Mouse (Mus musculus): Measurements from ENCODE around the gene Olfr1370. TPM values are rescaled to one million over a fixed set of nuclear protein-coding genes. Genes with fewer than 3 reads are reported as not detected.
"Not testable (repeated sequence)": the region's sequence is repeated elsewhere in the genome, so short reads cannot be mapped to it uniquely, and the experiment has no call there.

Gene Olfr1370
- polyA plus RNA-seq (2012; rRNA removed): not detected in 2 replicates

GRCm38 (mm10) chr13:21074847-21075246 lies at the start of gene Olfr1370:
TSS of gene Olfr1370 (minus strand) at chr13:21074947.
- Histone ChIP-seq H3K36me3 (ENCODE audit: control insufficient read depth, insufficient read depth, low read length) (no peaks in the 10 kb centered on the region), H3K27ac (ENCODE audit: control insufficient read depth, insufficient read depth, low read depth, low read length) (no peak within 1 kb of the TSS), H3K4me1 (ENCODE audit: control insufficient read depth, insufficient read depth, low read length) (no peaks in the 10 kb centered on the region), H3K4me3 (ENCODE audit: control insufficient read depth, low read depth, low read length) (no peak within 1 kb of the TSS), H3K27me3 (ENCODE audit: control insufficient read depth, insufficient read depth, low read length) (no peaks in the 10 kb centered on the region)
- TF ChIP-seq CTCF (IDR thresholded peaks at IDR 0.05; ENCODE audit: control insufficient read depth, insufficient read depth, insufficient replicate concordance, low read depth, low read length) (no peak), POLR2A (IDR thresholded peaks at IDR 0.05; ENCODE audit: control insufficient read depth, low read depth, low read length) (no peak)

- Histone ChIP-seq H3K36me3 (ENCODE audit: control insufficient read depth, insufficient read depth, low read length) (no peaks in the 10 kb centered on the region), H3K4me3 (ENCODE audit: control insufficient read depth, low read depth, low read length) (no peak overlapping the region), H3K27me3 (ENCODE audit: control insufficient read depth, insufficient read depth, low read length) (no peaks in the 10 kb centered on the region), H3K27ac (ENCODE audit: control insufficient read depth, insufficient read depth, low read depth, low read length) (no peak overlapping the region), H3K4me1 (ENCODE audit: control insufficient read depth, insufficient read depth, low read length) (no peaks in the 10 kb centered on the region)
- TF ChIP-seq POLR2A (IDR thresholded peaks at IDR 0.05; ENCODE audit: control insufficient read depth, low read depth, low read length) (no peak), CTCF (IDR thresholded peaks at IDR 0.05; ENCODE audit: control insufficient read depth, insufficient read depth, insufficient replicate concordance, low read depth, low read length) (no peak)
Measured at GRCm38 (mm10) chr13:21114121-21114520, 39.4 kb upstream of the Olfr1370 start.

- not testable (repeated sequence) for H3K4me3 ChIP-seq (ENCODE audit: control insufficient read depth, low read depth, low read length); H3K27ac ChIP-seq (ENCODE audit: control insufficient read depth, insufficient read depth, low read depth, low read length); H3K4me1 ChIP-seq (ENCODE audit: control insufficient read depth, insufficient read depth, low read length); H3K36me3 ChIP-seq (ENCODE audit: control insufficient read depth, insufficient read depth, low read length); H3K27me3 ChIP-seq (ENCODE audit: control insufficient read depth, insufficient read depth, low read length)
Measured at GRCm38 (mm10) chr13:21111183-21111582, 36.4 kb upstream of the Olfr1370 start, which contains the start of gene Olfr1369-ps1. TSS of gene Olfr1369-ps1 (plus strand) at chr13:21111483.

GRCm38 (mm10) chr13:21110441-21110840 lies 35.7 kb upstream of the Olfr1370 start:
- no peak for TF ChIP-seq CTCF (IDR thresholded peaks at IDR 0.05; ENCODE audit: control insufficient read depth, insufficient read depth, insufficient replicate concordance, low read depth, low read length)
- TF ChIP-seq POLR2A (IDR thresholded peaks at IDR 0.05; ENCODE audit: control insufficient read depth, low read depth, low read length): no peak
- H3K36me3 ChIP-seq (ENCODE audit: control insufficient read depth, insufficient read depth, low read length): no peaks in the 10 kb centered on the region

GRCm38 (mm10) chr13:21109759-21110158 lies 35.0 kb upstream of the Olfr1370 start:
- H3K27me3 ChIP-seq (ENCODE audit: control insufficient read depth, insufficient read depth, low read length): no peaks in the 10 kb centered on the region
- H3K4me3 ChIP-seq (ENCODE audit: control insufficient read depth, low read depth, low read length): no peak overlapping the region
- no peaks in the 10 kb centered on the region for H3K36me3 ChIP-seq (ENCODE audit: control insufficient read depth, insufficient read depth, low read length)
- no peak for TF ChIP-seq CTCF (IDR thresholded peaks at IDR 0.05; ENCODE audit: control insufficient read depth, insufficient read depth, insufficient replicate concordance, low read depth, low read length)
- TF ChIP-seq POLR2A (IDR thresholded peaks at IDR 0.05; ENCODE audit: control insufficient read depth, low read depth, low read length): no peak
- no peaks in the 10 kb centered on the region for H3K4me1 ChIP-seq (ENCODE audit: control insufficient read depth, insufficient read depth, low read length)
- no peak overlapping the region for H3K27ac ChIP-seq (ENCODE audit: control insufficient read depth, insufficient read depth, low read depth, low read length)

More at GRCm38 (mm10) chr13:21110441-21110840, 35.7 kb upstream of the Olfr1370 start:
- H3K4me3 ChIP-seq (ENCODE audit: control insufficient read depth, low read depth, low read length): no peak overlapping the region
- no peaks in the 10 kb centered on the region for H3K27me3 ChIP-seq (ENCODE audit: control insufficient read depth, insufficient read depth, low read length)
- H3K27ac ChIP-seq (ENCODE audit: control insufficient read depth, insufficient read depth, low read depth, low read length): no peak overlapping the region
- H3K4me1 ChIP-seq (ENCODE audit: control insufficient read depth, insufficient read depth, low read length): no peaks in the 10 kb centered on the region

GRCm38 (mm10) chr13:21082686-21083085 lies 7.9 kb upstream of the Olfr1370 start:
- no peaks in the 10 kb centered on the region for H3K27me3 ChIP-seq (ENCODE audit: control insufficient read depth, insufficient read depth, low read length)
- no peaks in the 10 kb centered on the region for H3K36me3 ChIP-seq (ENCODE audit: control insufficient read depth, insufficient read depth, low read length)
- no peak overlapping the region for H3K27ac ChIP-seq (ENCODE audit: control insufficient read depth, insufficient read depth, low read depth, low read length)
- no peak overlapping the region for H3K4me3 ChIP-seq (ENCODE audit: control insufficient read depth, low read depth, low read length)
- TF ChIP-seq POLR2A (IDR thresholded peaks at IDR 0.05; ENCODE audit: control insufficient read depth, low read depth, low read length) (no peak), CTCF (IDR thresholded peaks at IDR 0.05; ENCODE audit: control insufficient read depth, insufficient read depth, insufficient replicate concordance, low read depth, low read length) (no peak)
- H3K4me1 ChIP-seq (ENCODE audit: control insufficient read depth, insufficient read depth, low read length): no peaks in the 10 kb centered on the region

- TF ChIP-seq CTCF (IDR thresholded peaks at IDR 0.05; ENCODE audit: control insufficient read depth, insufficient read depth, insufficient replicate concordance, low read depth, low read length) (no peak), POLR2A (IDR thresholded peaks at IDR 0.05; ENCODE audit: control insufficient read depth, low read depth, low read length) (no peak)
- no peak overlapping the region for H3K4me3 ChIP-seq (ENCODE audit: control insufficient read depth, low read depth, low read length)
Measured at GRCm38 (mm10) chr13:21066021-21066420, 8.7 kb downstream of the Olfr1370 start.

GRCm38 (mm10) chr13:21050118-21050517 lies 24.6 kb downstream of the Olfr1370 start:
- TF ChIP-seq POLR2A (IDR thresholded peaks at IDR 0.05; ENCODE audit: control insufficient read depth, low read depth, low read length) (no peak), CTCF (IDR thresholded peaks at IDR 0.05; ENCODE audit: control insufficient read depth, insufficient read depth, insufficient replicate concordance, low read depth, low read length) (no peak)
- H3K36me3 ChIP-seq (ENCODE audit: control insufficient read depth, insufficient read depth, low read length): no peaks in the 10 kb centered on the region
- no peak overlapping the region for H3K27ac ChIP-seq (ENCODE audit: control insufficient read depth, insufficient read depth, low read depth, low read length)
- H3K4me3 ChIP-seq (ENCODE audit: control insufficient read depth, low read depth, low read length): no peak overlapping the region
- no peaks in the 10 kb centered on the region for H3K27me3 ChIP-seq (ENCODE audit: control insufficient read depth, insufficient read depth, low read length)
- no peaks in the 10 kb centered on the region for H3K4me1 ChIP-seq (ENCODE audit: control insufficient read depth, insufficient read depth, low read length)

More at GRCm38 (mm10) chr13:21066021-21066420, 8.7 kb downstream of the Olfr1370 start:
- Histone ChIP-seq H3K36me3 (ENCODE audit: control insufficient read depth, insufficient read depth, low read length) (no peaks in the 10 kb centered on the region), H3K4me1 (ENCODE audit: control insufficient read depth, insufficient read depth, low read length) (no peaks in the 10 kb centered on the region), H3K27ac (ENCODE audit: control insufficient read depth, insufficient read depth, low read depth, low read length) (no peak overlapping the region), H3K27me3 (ENCODE audit: control insufficient read depth, insufficient read depth, low read length) (no peaks in the 10 kb centered on the region)
